Mouse (Mus musculus) ZHBTc4 (cell line): Measurements from ENCODE around the gene Slc43a3.
"Not testable (repeated sequence)": the region's sequence is repeated elsewhere in the genome, so short reads cannot be mapped to it uniquely, and the experiment has no call there.

ENCODE experiments used
- DNase-seq: peaks from one replicate; pipeline ENCODE4 v3.0.0-alpha.2; 2011; ENCODE audit warnings: low read depth, low spot score

Slc43a3 gene

GRCm38 (mm10) chr2:84936474-84937429 is at the start of gene Slc43a3:
TSS of gene Slc43a3 (plus strand) at chr2:84936579.
- DNase-seq = peak; percentile 76

- peak; percentile 64 for DNase-seq
Observed at GRCm38 (mm10) chr2:84886821-84887281, 49.5 kb upstream of the Slc43a3 start.

GRCm38 (mm10) chr2:84887411-84888271 is 48.7 kb upstream of the Slc43a3 start:
- peak; percentile 59 for DNase-seq

- peak; percentile 89 for DNase-seq
Observed at GRCm38 (mm10) chr2:84888657-84889315, 47.6 kb upstream of the Slc43a3 start.

- DNase-seq = peak; percentile 36
Observed at GRCm38 (mm10) chr2:84889316-84890044, 46.9 kb upstream of the Slc43a3 start.

- DNase-seq = peak; percentile 80
Observed at GRCm38 (mm10) chr2:84890045-84890340, 46.4 kb upstream of the Slc43a3 start.

- peak; percentile 31 for DNase-seq
Observed at GRCm38 (mm10) chr2:84893359-84893758, 43.0 kb upstream of the Slc43a3 start.

- no peak for DNase-seq
Observed at GRCm38 (mm10) chr2:84895495-84896198, 40.7 kb upstream of the Slc43a3 start.

GRCm38 (mm10) chr2:84896686-84897085 is 39.7 kb upstream of the Slc43a3 start:
- not testable (repeated sequence) for DNase-seq

- no peak for DNase-seq
Observed at GRCm38 (mm10) chr2:84912722-84913121, 23.7 kb upstream of the Slc43a3 start.

GRCm38 (mm10) chr2:84913881-84914280 is 22.5 kb upstream of the Slc43a3 start:
- DNase-seq = no peak

- DNase-seq = no peak
Observed at GRCm38 (mm10) chr2:84915330-84915729, 21.0 kb upstream of the Slc43a3 start.

- DNase-seq = no peak
Observed at GRCm38 (mm10) chr2:84916548-84917320, 19.6 kb upstream of the Slc43a3 start.

- DNase-seq = no peak
Observed at GRCm38 (mm10) chr2:84918188-84918587, 18.2 kb upstream of the Slc43a3 start.

- DNase-seq = no peak
Observed at GRCm38 (mm10) chr2:84919601-84920108, 16.7 kb upstream of the Slc43a3 start.

- DNase-seq = no peak
Observed at GRCm38 (mm10) chr2:84930186-84930585, 6.2 kb upstream of the Slc43a3 start.

- no peak for DNase-seq
Observed at GRCm38 (mm10) chr2:84933992-84934648, 2.3 kb upstream of the Slc43a3 start.

- no peak for DNase-seq
Observed at GRCm38 (mm10) chr2:84934649-84935007, 1.8 kb upstream of the Slc43a3 start.

- DNase-seq = no peak
Observed at GRCm38 (mm10) chr2:84935065-84935464, 1.3 kb upstream of the Slc43a3 start.
